Mouse (Mus musculus) heart, adult 2 months (tissue): ENCODE data around the gene Klhl36. TPM values are rescaled to one million over a fixed set of nuclear protein-coding genes. Genes with fewer than 3 reads are reported as not detected.

Source experiments
- DNase-seq, 2 experiments: peaks; one replicate each; pipeline ENCODE4 v3.0.0; 2021
- H3K27ac ChIP-seq: fragments of 200-600 bp; 2 replicates; pipeline ENCODE4 v1.8.1; 2022
- H3K27me3 ChIP-seq: fragments of 200-500 bp; 2 replicates; pipeline ENCODE4 v1.6.1; 2012; ENCODE audit warnings: mild to moderate bottlenecking, low read length, inconsistent platforms, mixed read lengths; ENCODE audit not compliant: control insufficient read depth, insufficient read depth
- H3K36me3 ChIP-seq: fragments of 200-500 bp; 2 replicates; pipeline ENCODE4 v1.6.1; 2012; ENCODE audit warnings: low read length, inconsistent platforms; ENCODE audit not compliant: control insufficient read depth, insufficient read depth
- H3K4me1 ChIP-seq: fragments of 200-500 bp; 2 replicates; pipeline ENCODE4 v1.6.1; 2011; ENCODE audit warnings: low read length; ENCODE audit not compliant: control insufficient read depth, insufficient read depth
- H3K4me3 ChIP-seq: fragments of 200-600 bp; 2 replicates; pipeline ENCODE4 v1.8.1; 2022
- H3K79me2 ChIP-seq: fragments of 200-500 bp; replicated peaks from 2 replicates; pipeline ENCODE4 v1.6.1; 2012; ENCODE audit warnings: mild to moderate bottlenecking, inconsistent platforms, low read length, moderate library complexity, mixed read lengths; ENCODE audit not compliant: control insufficient read depth, insufficient read depth
- H3K9ac ChIP-seq: fragments of 200-500 bp; 2 replicates; pipeline ENCODE4 v1.6.1; 2012; ENCODE audit warnings: low read depth, mild to moderate bottlenecking, control low read depth, inconsistent platforms, low read length, mixed read lengths
- CTCF ChIP-seq: fragments of 200-600 bp; IDR thresholded peaks from 2 replicates; pipeline ENCODE4 v1.8.1; 2022; ENCODE audit warnings: antibody characterized with exemption, mild to moderate bottlenecking, moderate library complexity
- EP300 ChIP-seq: fragments of 200-500 bp; IDR thresholded peaks from 2 replicates; pipeline ENCODE4 v1.6.1; 2011; ENCODE audit warnings: low read depth, low read length, control low read depth; ENCODE audit not compliant: insufficient read depth
- POLR2A ChIP-seq: fragments of 200-500 bp; IDR thresholded peaks from 2 replicates; pipeline ENCODE4 v1.6.1; 2011; ENCODE audit warnings: mild to moderate bottlenecking, low read depth, low read length, control low read depth; ENCODE audit not compliant: insufficient read depth
- WGBS: fragments of 180-500 bp; shearing (Covaris S2); methylation state at CpG from one replicate; pipeline ENCODE4 v1.1.7; 2018; 5-methylcytosine and 5-hydroxymethylcytosine counted together
- intact Hi-C: fragments of 180-260 bp; cut with DNase I; formaldehyde crosslinking; loops from one replicate; pipeline ENCODE4 v1.15.1; 2025
- polyA plus RNA-seq: library from polyadenylated mRNA; depleted of rRNA; stranded (reverse); fragments of >200 nt; gene quantifications from 2 replicates; pipeline ENCODE4 v1.2.3, GENCODE M21; 2012
- total RNA-seq, 2 experiments: library from RNA; stranded (reverse); gene quantifications; 2 replicates each; pipeline ENCODE4 v1.2.3; 2021

Klhl36 gene
- total and polyA plus RNA-seq, 3 experiments: 2.6 to 5.7 (median 2.7) TPM

DNA sequence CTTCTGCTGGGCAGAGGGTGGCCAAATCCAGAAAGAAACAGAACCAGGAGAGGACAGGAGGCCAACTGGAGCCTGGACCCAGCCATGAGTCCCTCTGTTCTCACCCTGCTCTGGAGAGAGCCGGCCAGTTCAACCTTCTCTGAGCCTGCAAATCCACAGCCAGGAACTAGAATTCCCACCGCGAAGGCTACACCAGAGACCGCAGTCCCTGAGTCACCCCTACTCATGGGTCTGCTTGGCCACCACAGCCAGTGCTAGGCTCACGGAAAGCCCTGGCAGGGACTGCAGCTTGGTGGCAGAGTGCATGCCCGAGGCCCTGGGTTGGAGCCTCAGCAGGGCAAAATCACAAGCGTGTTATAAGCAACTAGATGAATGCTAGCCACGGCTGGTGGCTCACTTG lies 42.1 kb upstream of the Klhl36 start:
- intact Hi-C loops: no loop called here
- Histone ChIP-seq H3K4me1 (no peaks in the 10 kb centered on the region), H3K27ac (no peak overlapping the region), H3K9ac (no peak overlapping the region), H3K36me3 (no peaks in the 10 kb centered on the region), H3K79me2 (no peaks in the 10 kb centered on the region), H3K4me3 (no peak overlapping the region), H3K27me3 (no peaks in the 10 kb centered on the region)
- WGBS: 90% methylated on average over 8 of the region's 8 CpGs
- no peak for TF ChIP-seq POLR2A
- DNase-seq: no peak

GRCm38 (mm10) chr8:119821691-119822090 lies 40.4 kb upstream of the Klhl36 start:
- intact Hi-C loops: no loop called here
- H3K79me2 ChIP-seq: no peaks in the 10 kb centered on the region
- H3K4me3 ChIP-seq: no peak overlapping the region
- TF ChIP-seq EP300 (no peak), CTCF (no peak), POLR2A (no peak)
- WGBS: 95% methylated on average over 6 of the region's 6 CpGs
- H3K27me3 ChIP-seq: no peaks in the 10 kb centered on the region
- H3K36me3 ChIP-seq: no peaks in the 10 kb centered on the region
- H3K9ac ChIP-seq: no peak overlapping the region
- no peaks in the 10 kb centered on the region for H3K4me1 ChIP-seq
- no peak overlapping the region for H3K27ac ChIP-seq
- no peak for DNase-seq

DNA sequence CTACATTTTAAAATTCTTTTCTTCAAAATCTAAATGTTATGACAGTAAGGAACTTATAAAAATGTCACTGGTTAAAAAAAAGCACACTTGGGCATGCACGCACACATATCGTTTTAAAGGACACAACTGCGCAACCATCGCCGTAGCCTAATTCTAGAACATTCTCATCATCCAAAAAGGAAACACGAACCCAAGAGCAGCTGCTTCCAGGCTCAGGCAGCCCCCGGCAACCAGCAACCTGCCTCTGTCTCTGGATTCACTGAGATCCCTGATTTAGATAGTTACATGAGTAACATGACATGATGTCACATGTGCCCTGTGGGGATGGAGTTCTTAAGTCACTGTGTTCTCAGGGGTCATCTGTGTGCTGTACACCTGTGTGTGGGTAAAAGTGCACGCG lies 38.8 kb upstream of the Klhl36 start:
- Histone ChIP-seq H3K27ac (no peak overlapping the region), H3K4me1 (no peaks in the 10 kb centered on the region), H3K79me2 (no peaks in the 10 kb centered on the region), H3K4me3 (no peak overlapping the region), H3K9ac (no peak overlapping the region), H3K36me3 (no peaks in the 10 kb centered on the region), H3K27me3 (no peaks in the 10 kb centered on the region)
- no peak for DNase-seq
- 96% methylated on average over 9 of the region's 9 CpGs for WGBS
- TF ChIP-seq POLR2A (no peak), EP300 (no peak), CTCF (no peak)
- intact Hi-C loops: no loop called here

- Histone ChIP-seq H3K9ac (no peak overlapping the region), H3K79me2 (no peaks in the 10 kb centered on the region), H3K27me3 (no peaks in the 10 kb centered on the region), H3K4me3 (no peak overlapping the region), H3K4me1 (no peaks in the 10 kb centered on the region), H3K27ac (no peak overlapping the region), H3K36me3 (no peaks in the 10 kb centered on the region)
- intact Hi-C loops: no loop called here
- TF ChIP-seq CTCF: no peak
- no peak for TF ChIP-seq POLR2A
- WGBS: 82% methylated on average over 4 of the region's 4 CpGs
- peak; percentile 53 to 70 for DNase-seq
Measured at GRCm38 (mm10) chr8:119824100-119824499, 38.0 kb upstream of the Klhl36 start.

DNA sequence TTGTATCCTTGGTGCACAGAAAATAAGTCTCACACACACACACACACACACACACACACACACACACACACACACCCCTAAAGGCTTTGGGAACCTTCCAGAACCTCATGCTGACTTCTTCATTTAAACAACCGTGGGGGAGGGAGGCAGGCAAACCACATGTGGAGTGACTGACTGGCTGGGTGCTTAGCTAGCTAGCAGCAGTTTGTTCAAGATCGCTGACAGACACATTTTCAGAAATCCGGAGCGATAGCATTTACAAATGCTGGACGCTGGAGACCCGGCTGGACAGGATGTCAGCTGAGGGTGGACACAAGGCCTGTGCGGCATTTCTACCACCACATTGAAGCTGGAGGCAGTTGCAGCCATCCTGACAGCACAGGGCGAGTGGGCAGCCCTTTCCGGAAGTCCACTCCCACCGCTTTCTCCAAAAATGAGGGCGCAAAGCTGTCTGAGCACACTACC lies 37.2 kb upstream of the Klhl36 start:
- no peak for TF ChIP-seq EP300
- TF ChIP-seq POLR2A: no peak
- TF ChIP-seq CTCF: no peak
- no peak overlapping the region; the same call in 1 of the 2 replicates for H3K27ac ChIP-seq

DNA sequence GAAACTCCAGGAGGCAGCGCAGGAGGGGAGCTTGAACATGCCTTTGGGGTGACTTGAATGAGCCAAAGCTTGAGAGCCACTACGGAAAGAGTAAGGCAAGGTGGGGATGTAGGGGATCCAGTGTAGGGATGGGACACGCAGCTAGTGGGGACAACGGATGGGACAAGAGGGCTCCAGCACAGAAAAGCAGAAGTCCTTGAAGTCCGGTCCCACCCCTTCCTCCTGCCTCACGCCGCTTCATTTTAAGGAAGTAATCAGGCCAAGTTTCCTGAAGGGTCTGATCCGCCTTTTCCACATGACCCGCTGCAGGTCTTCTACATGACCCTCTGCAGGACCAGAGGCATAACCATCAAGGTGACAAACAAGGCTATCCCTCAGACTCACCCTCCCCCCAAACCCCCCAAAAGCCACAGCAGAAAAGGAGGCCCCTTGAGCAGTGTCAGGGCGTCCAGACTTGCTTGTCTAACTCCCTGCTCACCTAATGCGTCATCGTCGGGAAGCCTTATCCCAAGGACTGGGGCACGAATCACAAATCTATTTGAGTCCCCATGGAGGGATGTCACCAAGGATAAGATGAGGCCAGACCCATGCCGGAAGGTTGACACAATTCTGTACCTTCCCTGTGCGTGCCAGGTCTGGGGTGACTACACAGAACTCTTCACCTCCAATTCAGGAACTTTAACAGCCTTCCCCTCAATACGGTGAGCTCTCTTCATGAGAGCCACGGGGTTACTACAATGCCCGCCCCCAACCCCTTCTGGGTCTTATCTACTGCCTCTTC lies 35.9 kb upstream of the Klhl36 start:
- Histone ChIP-seq H3K27ac (no peak overlapping the region; the same call in 1 of the 2 replicates), H3K27me3 (no peaks in the 10 kb centered on the region), H3K36me3 (no peaks in the 10 kb centered on the region), H3K79me2 (no peaks in the 10 kb centered on the region), H3K9ac (no peak overlapping the region), H3K4me3 (no peak overlapping the region), H3K4me1 (no peaks in the 10 kb centered on the region)
- TF ChIP-seq POLR2A: no peak
- no peak for TF ChIP-seq EP300
- intact Hi-C loops: no loop called here
- peak in 1 of 2 experiments; percentile 57 for DNase-seq
- 58% methylated on average over 19 of the region's 19 CpGs for WGBS

More for the DNA sequence above, 37.2 kb upstream of the Klhl36 start:
- no peak overlapping the region for H3K4me3 ChIP-seq
- H3K36me3 ChIP-seq: no peaks in the 10 kb centered on the region
- H3K4me1 ChIP-seq: no peaks in the 10 kb centered on the region
- WGBS: 49% methylated on average over 11 of the region's 11 CpGs
- peak in 1 of 2 experiments; percentile 64 for DNase-seq
- no peaks in the 10 kb centered on the region for H3K79me2 ChIP-seq
- H3K9ac ChIP-seq: no peak overlapping the region
- intact Hi-C loops: no loop called here
- no peaks in the 10 kb centered on the region for H3K27me3 ChIP-seq
